Mouse (Mus musculus) forebrain, embryonic 14.5 days (tissue): ENCODE measurements at regions not wholly inside any gene's neighbourhood (a gene's known extent, or its start where the extent isn't known, plus 50 kb on each side); places are given as distances from the start of the nearest gene placed in this dataset.

ENCODE experiments used
- ATAC-seq: fragments of 200-750 bp; cut with Nextera tagmentation; 2 replicates; pipeline ENCODE4 v1.8.0; 2017; ENCODE audit warnings: mild to moderate bottlenecking, moderate library complexity
- DNase-seq: peaks from one replicate; pipeline ENCODE4 v3.0.0-alpha.2; 2015; ENCODE audit warnings: low spot score
- H3K27ac ChIP-seq: fragments of 300-500 bp; sonication (generic); 2 replicates; pipeline ENCODE4 v1.5.1; 2014; ENCODE audit warnings: low read depth, mild to moderate bottlenecking, control low read depth, low read length, moderate library complexity
- H3K27me3 ChIP-seq: fragments of 300-500 bp; sonication (generic); replicated peaks from 2 replicates; pipeline ENCODE4 v1.6.1; 2014; ENCODE audit warnings: low read length, control low read depth, mixed read lengths; ENCODE audit not compliant: control insufficient read depth, insufficient read depth
- H3K36me3 ChIP-seq: fragments of 300-500 bp; sonication (generic); 2 replicates; pipeline ENCODE4 v1.6.1; 2014; ENCODE audit warnings: low read length, control low read depth; ENCODE audit not compliant: control insufficient read depth, insufficient read depth
- H3K4me1 ChIP-seq: fragments of 300-500 bp; sonication (generic); 2 replicates; pipeline ENCODE4 v1.6.1; 2014; ENCODE audit warnings: antibody characterized with exemption, low read length, control low read depth; ENCODE audit not compliant: control insufficient read depth, insufficient read depth
- H3K4me2 ChIP-seq: fragments of 300-500 bp; sonication (generic); 2 replicates; pipeline ENCODE4 v1.6.1; 2014; ENCODE audit warnings: mild to moderate bottlenecking, control low read depth, low read length
- H3K4me3 ChIP-seq: fragments of 300-500 bp; sonication (generic); 2 replicates; pipeline ENCODE4 v1.5.1; 2014; ENCODE audit warnings: low read depth, low read length, control low read depth
- H3K9ac ChIP-seq: fragments of 300-500 bp; sonication (generic); 2 replicates; pipeline ENCODE4 v1.6.1; 2014; ENCODE audit warnings: mild to moderate bottlenecking, low read length, control low read depth, moderate library complexity
- H3K9me3 ChIP-seq: fragments of 300-500 bp; sonication (generic); replicated peaks from 2 replicates; pipeline ENCODE4 v1.6.1; 2016; ENCODE audit warnings: low read length, control low read depth, mixed read lengths; ENCODE audit not compliant: control insufficient read depth
- WGBS: fragments of 180-500 bp; shearing (Covaris S2); extraction: QIAGEN DNeasy Blood & Tissue Kit; methylation state at CpG from one replicate; pipeline ENCODE4 v1.1.7; 2014; 5-methylcytosine and 5-hydroxymethylcytosine counted together

- no peaks in the 10 kb centered on the region for H3K4me1 ChIP-seq
- no peak overlapping the region for H3K9ac ChIP-seq
- no peak overlapping the region for H3K4me2 ChIP-seq
- H3K4me3 ChIP-seq, result no peak overlapping the region
- ATAC-seq, result no peak
- DNase-seq, result no peak
- no peaks in the 10 kb centered on the region for H3K27me3 ChIP-seq
- H3K36me3 ChIP-seq, result no peaks in the 10 kb centered on the region
- no peak overlapping the region for H3K27ac ChIP-seq
- H3K9me3 ChIP-seq, result no peaks in the 10 kb centered on the region
- 94% methylated on average over 6 of the region's 6 CpGs for WGBS
These were observed 258.0 kb downstream of the Zpld1 start for GRCm38 (mm10) chr16:55039777-55040176.

- H3K27me3 ChIP-seq, result no peaks in the 10 kb centered on the region
- 75% methylated on average over 2 of the region's 2 CpGs for WGBS
- DNase-seq, result no peak
- no peak overlapping the region for H3K27ac ChIP-seq
- no peak overlapping the region for H3K4me2 ChIP-seq
- no peaks in the 10 kb centered on the region for H3K4me1 ChIP-seq
- no peak overlapping the region for H3K9ac ChIP-seq
- no peak overlapping the region for H3K4me3 ChIP-seq
- no peaks in the 10 kb centered on the region for H3K36me3 ChIP-seq
- ATAC-seq, result no peak
- H3K9me3 ChIP-seq, result no peaks in the 10 kb centered on the region
These were observed 296.0 kb downstream of the Zpld1 start for GRCm38 (mm10) chr16:55001661-55002289.

GRCm38 (mm10) chr16:54991595-54992240 lies 306.1 kb downstream of the Zpld1 start:
- H3K4me3 ChIP-seq, result no peak overlapping the region
- DNase-seq (no peak), ATAC-seq (no peak)
- WGBS, result 79% methylated on average over 4 of the region's 4 CpGs
- H3K4me1 ChIP-seq, result no peaks in the 10 kb centered on the region
- no peak overlapping the region for H3K9ac ChIP-seq
- H3K27me3 ChIP-seq, result no peaks in the 10 kb centered on the region
- no peak overlapping the region for H3K4me2 ChIP-seq
- H3K36me3 ChIP-seq, result no peaks in the 10 kb centered on the region
- H3K27ac ChIP-seq, result no peak overlapping the region
- H3K9me3 ChIP-seq, result no peaks in the 10 kb centered on the region

- H3K4me1 ChIP-seq, result no peaks in the 10 kb centered on the region; the same call in 1 of the 2 replicates
- no peak overlapping the region for H3K9ac ChIP-seq
- peak overlapping the region; percentile 32; the same call in 1 of the 2 replicates for H3K4me2 ChIP-seq
- no peak overlapping the region for H3K27ac ChIP-seq
- WGBS, result 2% methylated on average over 9 of the region's 9 CpGs
- no peaks in the 10 kb centered on the region for H3K36me3 ChIP-seq
- DNase-seq (peak; percentile 83), ATAC-seq (peak; percentile 90)
- no peaks in the 10 kb centered on the region for H3K9me3 ChIP-seq
- no peak overlapping the region for H3K4me3 ChIP-seq
- no peaks in the 10 kb centered on the region for H3K27me3 ChIP-seq
These were observed 314.0 kb downstream of the Zpld1 start for GRCm38 (mm10) chr16:54983759-54984218.

GRCm38 (mm10) chr16:54970356-54970755 lies 327.4 kb downstream of the Zpld1 start:
- no peak overlapping the region for H3K9ac ChIP-seq
- H3K27me3 ChIP-seq, result no peaks in the 10 kb centered on the region
- DNase-seq, result no peak
- H3K4me3 ChIP-seq, result no peak overlapping the region
- H3K36me3 ChIP-seq, result no peaks in the 10 kb centered on the region
- WGBS, result 86% methylated on average over 6 of the region's 6 CpGs
- H3K4me1 ChIP-seq, result no peaks in the 10 kb centered on the region
- no peak for ATAC-seq
- no peak overlapping the region for H3K27ac ChIP-seq
- no peaks in the 10 kb centered on the region for H3K9me3 ChIP-seq
- H3K4me2 ChIP-seq, result no peak overlapping the region

GRCm38 (mm10) chr16:54943808-54944315 lies 353.9 kb downstream of the Zpld1 start:
- H3K9ac ChIP-seq, result no peak overlapping the region
- no peak overlapping the region for H3K4me2 ChIP-seq
- H3K27ac ChIP-seq, result no peak overlapping the region
- WGBS, result 49% methylated on average over 7 of the region's 7 CpGs
- no peak overlapping the region for H3K4me3 ChIP-seq
- no peaks in the 10 kb centered on the region for H3K27me3 ChIP-seq
- H3K9me3 ChIP-seq, result no peaks in the 10 kb centered on the region
- H3K36me3 ChIP-seq, result no peaks in the 10 kb centered on the region
- H3K4me1 ChIP-seq, result no peaks in the 10 kb centered on the region
- DNase-seq (peak; percentile 16), ATAC-seq (no peak)

GRCm38 (mm10) chr16:54928259-54928658 lies 369.5 kb downstream of the Zpld1 start:
- Histone ChIP-seq H3K9me3 (no peaks in the 10 kb centered on the region), H3K27me3 (no peaks in the 10 kb centered on the region), H3K4me1 (no peaks in the 10 kb centered on the region), H3K27ac (no peak overlapping the region), H3K4me3 (no peak overlapping the region), H3K9ac (no peak overlapping the region), H3K4me2 (no peak overlapping the region), H3K36me3 (no peaks in the 10 kb centered on the region)
- WGBS, result 81% methylated on average over 3 of the region's 3 CpGs
- DNase-seq, result peak; percentile 9
- no peak for ATAC-seq

GRCm38 (mm10) chr16:54902911-54903310 lies 394.9 kb downstream of the Zpld1 start:
- Histone ChIP-seq H3K27ac (no peak overlapping the region), H3K4me1 (no peaks in the 10 kb centered on the region), H3K4me3 (no peak overlapping the region), H3K9me3 (no peaks in the 10 kb centered on the region), H3K27me3 (no peaks in the 10 kb centered on the region), H3K4me2 (no peak overlapping the region), H3K36me3 (no peaks in the 10 kb centered on the region), H3K9ac (no peak overlapping the region)
- WGBS, result 96% methylated on average over 4 of the region's 4 CpGs
- ATAC-seq (no peak), DNase-seq (no peak)

GRCm38 (mm10) chr16:54901461-54901860 lies 396.3 kb downstream of the Zpld1 start:
- no peak for DNase-seq
- Histone ChIP-seq H3K4me3 (no peak overlapping the region), H3K36me3 (no peaks in the 10 kb centered on the region), H3K27me3 (no peaks in the 10 kb centered on the region), H3K27ac (no peak overlapping the region), H3K9me3 (no peaks in the 10 kb centered on the region), H3K4me1 (no peaks in the 10 kb centered on the region), H3K9ac (no peak overlapping the region), H3K4me2 (no peak overlapping the region)
- no peak for ATAC-seq
- 80% methylated on average over 1 of the region's 1 CpGs for WGBS
